Mouse (Mus musculus) megakaryocyte-erythroid progenitor cell, adult 5-6 weeks (primary cell): ENCODE data around the gene Gsn. TPM values are rescaled to one million over a fixed set of nuclear protein-coding genes. Genes with fewer than 3 reads are reported as not detected.

Source experiments
- ATAC-seq: replicated peaks from 2 replicates; pipeline ENCODE4 v1.8.0; 2016; ENCODE audit warnings: mild to moderate bottlenecking, inconsistent platforms; ENCODE audit not compliant: severe bottlenecking, poor library complexity, low FRiP score, low TSS enrichment
- total RNA-seq, 2 experiments: library from RNA; stranded (forward) in 1 of 2; stranded (reverse) in 1 of 2; fragments of 200-1000, 215-1000 nt in 1 of 2; fragments of >200 nt in 1 of 2; fragmentation: Nextera tagmentation in 1 of 2; gene quantifications; 2 replicates each; pipeline ENCODE4 v1.2.3; 2014 to 2017

Gsn gene
- total RNA-seq, 2 experiments from 2014 or later = 5.2 to 15.8 TPM

- no peak for ATAC-seq
These were observed 53.8 kb downstream of the Gsn start for GRCm38 (mm10) chr2:35309906-35310493.

DNA sequence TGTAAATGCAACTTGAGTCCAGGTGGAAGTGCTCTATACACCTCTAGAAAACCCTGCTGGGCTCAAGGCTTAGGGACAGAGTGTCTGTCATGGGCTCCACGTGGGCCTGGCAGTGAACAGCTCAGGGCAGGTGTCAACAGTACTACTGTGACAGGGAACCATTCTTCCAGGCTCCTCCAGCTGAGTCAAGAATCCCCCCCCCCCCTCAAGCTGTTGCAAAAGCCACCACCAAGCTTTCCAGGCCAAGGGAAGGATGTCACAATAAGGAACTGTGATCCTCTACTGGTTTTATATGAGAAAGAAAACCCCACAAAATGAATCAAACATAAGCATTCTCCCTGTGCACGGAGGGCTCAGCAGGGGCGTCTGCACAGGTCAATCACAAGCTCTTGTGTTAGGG, 58.1 kb downstream of the Gsn start:
- no peak for ATAC-seq

- ATAC-seq = peak; percentile 83
These were observed 61.4 kb downstream of the Gsn start for GRCm38 (mm10) chr2:35317604-35318003.

DNA sequence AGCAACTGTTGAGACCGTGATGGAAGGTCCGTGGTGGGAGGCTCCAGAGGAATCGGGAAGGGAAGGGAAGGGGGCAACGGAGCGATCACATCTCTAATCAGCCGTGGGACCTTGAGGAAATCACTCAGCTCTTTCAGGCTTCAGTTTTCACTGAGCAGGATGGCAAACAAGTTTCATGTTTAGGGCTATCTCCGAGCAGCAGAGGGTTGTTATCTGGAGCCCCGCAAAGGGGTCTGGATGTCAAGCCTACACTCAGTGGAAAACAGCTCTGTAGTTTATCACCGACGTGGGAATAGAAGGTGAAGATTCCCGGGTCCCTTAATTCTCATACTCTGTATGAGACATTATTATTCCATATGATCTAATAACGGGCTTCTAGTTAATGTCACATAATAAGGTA, 62.2 kb downstream of the Gsn start:
- ATAC-seq = no peak

DNA sequence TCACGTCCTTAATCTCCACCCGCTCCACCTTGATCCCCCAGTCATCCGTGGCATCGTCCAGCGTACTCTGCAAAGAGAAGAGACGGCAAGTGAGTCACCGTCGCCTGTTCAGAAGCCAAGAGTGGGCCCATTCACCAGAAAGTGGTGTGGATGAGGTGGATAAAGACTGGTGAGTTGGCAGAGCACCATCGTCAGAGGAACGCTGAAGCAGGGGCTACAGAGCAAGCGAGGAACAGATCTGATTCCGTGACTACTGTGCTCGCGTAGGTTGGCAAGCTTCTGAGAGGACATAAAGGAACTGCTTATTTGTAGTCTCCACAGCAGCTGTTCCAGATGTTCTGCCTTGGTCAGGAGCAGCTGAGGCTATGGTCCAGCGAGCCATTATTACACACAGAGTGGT, 64.2 kb downstream of the Gsn start:
- ATAC-seq = no peak

GRCm38 (mm10) chr2:35322404-35323164, 66.4 kb downstream of the Gsn start:
- ATAC-seq = peak; percentile 73

DNA sequence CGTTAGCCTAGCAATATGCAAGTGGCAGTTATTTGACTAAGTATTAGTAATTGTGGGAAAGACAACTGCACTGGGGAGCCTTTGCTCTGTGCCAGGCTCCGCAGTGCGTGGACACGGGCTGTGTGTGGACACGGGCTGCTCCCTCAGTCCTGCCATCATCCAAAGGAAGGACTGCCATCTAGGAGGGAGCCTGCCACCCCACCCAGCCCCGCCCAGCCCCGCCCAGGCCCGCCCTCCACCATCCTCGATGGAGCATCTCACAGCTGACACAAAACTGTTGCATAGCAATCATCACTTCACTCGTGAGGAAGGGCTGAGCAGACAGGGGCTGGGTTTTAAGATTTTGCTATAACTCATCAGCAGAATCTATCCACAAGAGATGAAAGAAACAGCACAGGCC, 69.8 kb downstream of the Gsn start:
- ATAC-seq = no peak

GRCm38 (mm10) chr2:35326931-35327330, 70.8 kb downstream of the Gsn start:
- no peak for ATAC-seq

DNA sequence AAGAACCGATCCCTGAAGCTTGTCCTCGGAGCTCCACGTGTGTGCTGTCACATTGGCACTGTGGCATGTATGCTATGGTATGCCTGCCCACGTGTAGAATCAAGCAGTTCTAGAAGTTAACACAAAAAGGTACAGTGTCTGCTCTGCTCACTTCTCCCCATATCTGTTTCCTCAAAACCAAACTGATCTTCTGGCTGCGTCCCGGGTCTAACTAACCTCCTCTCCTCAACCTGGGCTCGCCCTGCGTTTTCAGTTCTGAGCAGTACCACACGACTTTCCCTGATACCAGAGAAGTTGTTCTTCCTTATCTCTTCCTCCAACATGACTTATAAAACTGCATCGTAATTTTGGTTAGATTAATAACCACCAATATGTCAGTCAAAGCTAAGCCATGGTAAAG, 71.4 kb downstream of the Gsn start:
- peak; percentile 77 for ATAC-seq

DNA sequence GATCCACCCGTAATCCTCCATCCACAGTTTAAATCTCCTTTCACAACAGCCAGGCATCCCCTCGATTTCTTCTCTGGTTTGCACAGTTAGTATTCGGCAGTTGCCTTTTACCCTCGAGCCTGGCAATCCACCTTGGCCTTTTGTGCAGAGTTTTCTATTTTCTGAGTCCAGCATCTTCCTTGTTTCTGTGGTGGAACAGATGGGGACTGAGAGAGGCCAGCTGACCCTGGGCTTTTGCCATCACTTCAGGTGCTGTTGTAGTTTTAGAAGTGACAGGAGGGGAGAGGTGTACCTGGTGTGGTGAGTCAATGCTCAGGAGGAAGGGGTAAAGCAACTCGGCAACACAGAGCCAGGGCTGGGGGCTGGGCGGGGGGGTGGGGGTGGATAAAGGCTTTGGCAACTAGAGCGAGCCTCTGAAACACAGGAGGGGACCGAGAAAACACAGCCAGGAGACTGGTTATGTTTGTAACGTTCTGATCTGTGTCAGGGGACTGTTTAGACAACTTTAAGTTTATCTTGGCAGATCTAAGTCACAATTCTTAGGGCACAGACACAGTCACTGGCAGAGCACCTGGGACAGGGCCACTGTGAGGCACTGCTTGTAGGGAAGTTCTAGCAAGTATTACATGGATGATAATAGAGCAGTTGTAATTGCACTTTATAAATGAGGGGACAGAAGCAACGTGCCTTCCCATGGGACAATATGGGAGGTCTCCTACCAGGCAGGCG, 72.0 kb downstream of the Gsn start:
- no peak for ATAC-seq

- ATAC-seq = no peak
These were observed 72.9 kb downstream of the Gsn start for GRCm38 (mm10) chr2:35329061-35329460.

DNA sequence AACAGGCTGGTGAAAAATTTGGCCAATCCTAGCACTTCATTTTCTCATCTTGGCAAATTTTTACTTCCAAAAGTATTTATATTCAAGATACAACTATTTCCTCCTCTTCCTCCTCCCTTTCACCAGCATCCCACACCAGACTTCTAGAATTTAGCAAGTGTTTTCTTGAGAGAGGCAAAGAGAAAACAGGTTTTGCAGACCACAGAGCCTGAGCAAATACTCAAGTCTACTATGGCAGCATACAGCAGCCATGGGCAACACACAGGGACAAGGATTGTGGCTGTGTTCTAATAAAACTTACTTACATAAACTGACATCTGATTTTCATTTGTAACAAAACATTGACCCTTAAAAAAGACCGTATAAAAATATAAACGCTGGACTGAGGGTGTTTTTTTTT, 75.0 kb downstream of the Gsn start:
- ATAC-seq = no peak

GRCm38 (mm10) chr2:35333670-35334069, 77.5 kb downstream of the Gsn start:
- ATAC-seq = no peak

- no peak for ATAC-seq
These were observed 79.4 kb downstream of the Gsn start for GRCm38 (mm10) chr2:35335620-35336019.

DNA sequence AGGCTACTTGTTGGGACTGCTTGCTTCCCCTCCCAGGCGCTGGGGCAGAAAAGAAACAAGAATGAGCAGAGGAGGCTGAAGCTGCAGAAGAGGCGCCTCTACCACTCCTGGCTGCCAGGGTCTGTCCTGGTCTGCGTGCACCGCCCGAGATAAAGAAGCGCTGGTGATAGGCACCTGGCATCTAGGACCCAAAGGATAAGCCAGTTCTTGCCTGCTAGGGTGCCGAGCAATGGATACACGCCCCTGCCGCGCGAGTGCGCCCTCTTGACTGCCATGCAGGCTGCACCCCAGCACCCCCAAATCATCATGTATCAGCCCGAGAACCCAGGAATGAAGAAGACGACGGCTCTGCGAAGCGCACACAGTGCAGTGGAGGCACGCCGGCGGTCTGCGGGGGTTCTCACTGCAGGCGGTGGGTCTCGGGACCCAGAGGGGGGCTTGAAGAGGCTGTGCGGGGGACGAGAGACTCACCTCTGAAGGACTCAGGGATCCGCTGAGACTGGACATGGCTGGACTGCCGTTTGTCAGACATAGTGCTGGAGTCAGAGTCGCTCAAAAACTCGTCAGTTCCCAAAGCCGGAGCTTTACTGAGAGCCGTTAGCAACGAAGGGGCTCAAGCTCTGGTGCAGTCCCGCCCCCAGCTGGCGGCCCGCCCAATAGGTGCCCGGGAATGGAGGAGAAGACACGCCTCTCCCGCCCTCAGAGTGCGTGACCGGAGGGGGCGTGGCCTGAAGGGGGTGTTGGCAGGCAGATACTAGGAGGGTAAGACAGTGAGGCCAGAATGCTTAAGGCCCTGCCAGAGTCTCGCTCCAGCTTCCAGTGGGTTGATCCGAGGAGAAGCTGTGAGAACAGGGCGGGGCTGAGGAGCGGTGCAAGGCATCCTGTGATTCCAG, 80.5 kb downstream of the Gsn start, which contains the start of gene Stom:
Stom (minus strand) TSS at position 589 of the 893 bp plus-strand sequence.
- ATAC-seq = peak; percentile 92

GRCm38 (mm10) chr2:35337419-35337818, 81.2 kb downstream of the Gsn start:
- no peak for ATAC-seq

GRCm38 (mm10) chr2:35338036-35338435, 81.9 kb downstream of the Gsn start:
- no peak for ATAC-seq

GRCm38 (mm10) chr2:35338707-35339106, 82.5 kb downstream of the Gsn start:
- ATAC-seq = no peak

DNA sequence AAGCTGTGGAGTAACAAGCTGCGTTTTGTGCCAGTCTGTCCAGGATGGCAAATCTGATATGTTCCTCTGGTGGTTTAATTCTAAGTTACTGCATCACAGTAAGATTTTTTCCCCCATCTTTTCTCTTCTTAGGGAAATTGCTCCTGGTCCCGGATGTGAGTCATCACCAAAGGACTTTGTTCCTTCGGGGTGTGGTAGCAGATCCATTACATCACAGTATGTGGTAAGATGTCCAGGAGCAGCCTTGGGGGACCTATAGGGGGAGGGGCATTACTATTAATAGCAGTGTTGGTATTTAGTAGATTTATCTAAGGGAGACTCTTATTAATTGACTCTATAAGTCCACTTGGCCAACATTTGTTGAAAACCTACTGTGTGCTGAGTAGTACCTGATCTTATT, 86.4 kb downstream of the Gsn start:
- no peak for ATAC-seq

DNA sequence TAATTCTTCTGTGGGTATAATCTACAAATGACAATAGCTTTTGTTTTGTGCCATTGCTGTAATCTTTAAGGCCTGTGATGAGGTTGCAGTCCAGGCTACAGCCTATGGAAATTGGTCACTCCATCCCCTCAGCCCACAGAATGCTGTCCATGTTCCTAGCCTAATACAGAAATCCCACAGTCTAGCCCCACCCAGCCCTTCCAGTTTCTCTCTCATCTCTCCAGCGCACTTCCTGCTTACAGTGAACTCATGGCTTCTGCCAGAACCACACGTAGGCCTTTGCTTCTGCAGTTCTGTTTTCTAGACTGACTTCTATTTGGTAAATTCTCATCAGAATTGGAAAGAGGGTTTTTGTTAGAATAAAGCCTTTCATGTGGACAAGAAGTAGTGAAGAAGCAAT, 89.8 kb downstream of the Gsn start:
- no peak for ATAC-seq
